Mouse (Mus musculus) gonadal fat pad, adult 2 months (tissue): ENCODE measurements around the gene S1pr1. TPM values are rescaled to one million over a fixed set of nuclear protein-coding genes. Genes with fewer than 3 reads are reported as not detected.

ENCODE experiments used
- DNase-seq: peaks from one replicate; pipeline ENCODE4 v3.0.0-alpha.2; 2012; ENCODE audit warnings: low read depth
- polyA plus RNA-seq: library from polyadenylated mRNA; depleted of rRNA; stranded (reverse); fragments of >200 nt; gene quantifications from 2 replicates; pipeline ENCODE4 v1.2.3, GENCODE M21; 2012; rRNA removed

Gene S1pr1
- polyA plus RNA-seq, 1 experiment, result 66.1 TPM

GRCm38 (mm10) chr3:115673663-115674157 is 41.2 kb downstream of the S1pr1 start:
- DNase-seq, result no peak

DNA sequence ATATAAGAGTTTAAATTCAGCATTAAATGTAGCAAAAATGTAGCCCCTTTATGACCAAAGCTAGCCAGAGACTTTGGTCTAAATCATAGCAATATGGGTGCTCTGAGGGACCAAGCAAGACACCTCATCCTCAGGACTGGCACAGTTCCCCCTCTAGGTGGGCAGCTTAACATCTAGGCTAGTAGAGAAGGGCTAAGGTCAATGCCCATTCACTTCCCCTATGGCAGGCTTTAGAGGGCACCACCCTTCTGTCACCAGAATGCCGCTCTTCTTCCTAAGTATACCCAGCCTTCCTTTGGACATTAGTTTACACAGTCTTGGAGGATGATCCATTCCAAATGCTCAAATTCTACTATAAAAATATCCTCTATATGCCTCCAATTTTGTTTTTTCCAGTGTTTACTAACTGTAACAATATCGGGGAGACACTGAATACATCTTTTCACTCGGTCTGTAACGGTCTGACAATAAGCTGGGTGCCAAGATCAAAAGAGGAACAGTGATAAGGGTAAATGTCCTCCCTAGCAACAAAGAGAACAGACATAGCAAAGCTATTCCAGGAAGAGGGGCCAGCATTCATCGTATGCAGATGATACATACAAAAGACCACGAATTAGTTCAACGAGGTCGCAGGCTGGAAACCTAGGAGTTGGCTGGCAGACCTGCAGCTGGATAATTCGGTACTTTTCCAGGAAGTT is 41.8 kb downstream of the S1pr1 start:
- DNase-seq, result no peak

DNA sequence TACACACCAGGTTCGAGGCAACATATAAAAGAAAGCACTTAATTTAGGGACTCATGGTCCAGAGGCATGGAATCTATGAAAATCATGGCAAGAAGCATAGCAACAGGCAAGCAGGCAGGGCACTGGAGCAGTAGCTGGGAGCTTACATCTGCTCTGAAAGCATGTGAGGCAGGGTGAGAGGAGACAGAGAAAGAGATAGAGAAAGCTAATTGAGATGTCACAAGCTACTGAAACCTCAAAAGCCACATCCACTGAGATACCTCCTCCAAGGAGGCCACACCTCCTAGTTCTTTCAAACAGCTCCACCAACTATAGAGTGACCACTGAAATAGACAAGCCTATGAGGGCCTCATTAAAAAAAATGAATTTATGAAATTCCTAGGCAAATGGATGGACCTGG is 45.6 kb downstream of the S1pr1 start:
- DNase-seq, result no peak

DNA sequence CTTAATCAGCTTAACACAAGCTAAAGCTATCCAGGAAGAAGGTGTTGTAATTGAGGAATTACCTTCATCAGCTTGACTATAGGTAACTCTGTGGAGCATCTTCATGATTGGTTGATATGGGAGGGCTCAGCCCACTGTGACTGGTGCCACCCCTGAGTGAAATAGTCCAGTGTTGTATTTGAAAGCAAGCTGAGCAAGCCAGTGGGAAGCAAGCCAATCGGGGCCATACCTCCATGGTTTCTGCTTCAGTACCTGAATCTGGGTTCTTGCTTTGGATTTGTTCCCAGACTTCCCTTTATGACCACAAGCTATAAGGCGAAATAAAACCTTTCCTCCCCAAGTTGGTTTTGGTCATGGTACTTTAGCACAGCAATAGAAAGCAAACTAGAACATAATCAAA is 47.7 kb downstream of the S1pr1 start:
- no peak for DNase-seq

- DNase-seq, result no peak
These were observed 48.3 kb downstream of the S1pr1 start for GRCm38 (mm10) chr3:115666547-115666946.

GRCm38 (mm10) chr3:115664497-115664896 is 50.4 kb downstream of the S1pr1 start:
- no peak for DNase-seq

DNA sequence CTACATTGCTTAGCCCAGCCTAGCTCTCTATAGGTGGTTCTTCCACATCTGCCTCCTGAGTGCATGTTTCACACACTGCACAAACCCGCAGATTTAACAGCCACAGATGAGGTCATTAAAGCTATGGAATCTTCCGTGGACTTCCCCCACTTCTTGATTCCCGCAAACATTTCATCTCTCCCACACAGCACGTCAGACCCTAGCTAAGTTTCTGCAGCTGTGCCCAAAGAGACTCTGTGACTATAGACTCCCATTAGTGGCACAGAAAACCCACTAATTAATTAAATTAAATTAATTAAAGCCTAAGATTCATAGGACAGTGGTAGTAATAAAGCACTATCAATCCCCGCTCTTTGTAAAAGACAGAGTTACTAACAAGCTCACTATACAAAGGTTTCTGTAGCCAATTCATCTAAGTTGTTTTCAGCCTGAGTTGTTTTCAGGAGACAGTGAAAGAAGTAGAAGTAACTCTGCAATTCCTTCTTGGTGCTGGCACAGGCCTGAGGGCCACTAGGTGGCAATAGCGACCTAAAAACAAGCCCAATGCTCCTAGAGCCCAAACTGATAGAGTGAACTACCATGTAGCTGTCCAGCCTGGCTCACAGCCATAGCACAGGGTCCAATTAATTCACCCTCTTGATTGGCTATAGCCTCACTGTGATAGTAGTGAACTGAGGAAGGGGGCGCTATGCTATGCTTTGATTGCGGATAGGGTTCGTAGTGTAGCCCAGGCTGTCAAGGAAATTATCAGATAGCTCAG is 54.0 kb downstream of the S1pr1 start:
- no peak for DNase-seq

Other genes with a start within 250 kb of the S1pr1 start
- gene Dph5, start 172.8 kb upstream of the S1pr1 start, polyA plus RNA-seq, result 5.9 TPM in 2 replicates